ENCODE assay signal across 10 mouse cellular contexts in the genomic region with DNA sequence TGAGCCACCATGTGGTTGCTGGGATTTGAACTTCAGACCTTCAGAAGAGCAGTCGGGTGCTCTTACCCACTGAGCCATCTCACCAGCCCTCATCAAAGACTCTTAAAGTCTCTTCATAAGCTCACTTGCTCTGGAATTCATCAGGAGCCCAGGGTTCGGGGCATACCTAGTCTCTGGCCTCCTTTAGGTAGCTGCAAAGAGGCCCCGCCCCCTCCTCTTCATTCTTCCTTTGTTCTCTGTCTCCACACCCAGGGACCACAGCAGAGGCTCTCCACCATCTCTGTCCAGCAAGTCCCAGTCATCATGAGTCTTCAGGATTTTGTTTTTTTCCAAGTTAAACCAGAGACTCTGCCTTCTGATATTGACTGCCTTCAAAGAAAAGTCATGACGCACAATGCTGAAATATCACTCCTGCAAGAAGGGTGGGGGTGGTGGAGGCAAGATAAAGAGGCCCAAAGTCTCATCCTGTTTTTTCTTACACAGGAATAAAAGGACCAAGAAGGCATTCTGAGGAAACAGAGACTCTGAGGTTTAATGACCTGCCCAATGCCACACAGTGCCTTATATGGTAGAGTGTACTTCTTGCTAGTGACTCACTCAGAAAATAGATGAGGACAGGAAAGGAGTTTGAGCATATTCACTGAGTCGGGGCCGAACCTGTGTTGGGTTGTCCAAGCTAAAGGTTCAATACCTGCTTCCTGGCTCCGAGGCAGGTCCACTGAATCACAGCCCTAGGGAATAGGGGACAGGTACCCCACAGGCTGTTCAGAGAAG.
DNase-seq lines count a peak whose midpoint lies in the region; ATAC-seq and TF ChIP-seq lines count a peak whose summit lies in the region.
"Had no signal": no experiment of that assay in that cellular context is flagged by ENCODE, and none has a peak within 500 bp of the region (broad histone marks: within the 10 kb centered on the region; RNA-seq: fewer than 3 reads in every experiment).

No protein-coding gene starts in this region.

- no peak overlapping the region for H3K9ac ChIP-seq in heart, embryonic 13.5 days
- H3K9ac ChIP-seq in liver, adult 2 months (ENCODE audit: low read depth, low read length), result no peak overlapping the region
- no peak overlapping the region for H3K9ac ChIP-seq in liver, postnatal 0 days (replicated peaks)
- H3K9ac ChIP-seq: hindbrain, embryonic 13.5 days; neural tube, embryonic 15.5 days had no signal

- TF ChIP-seq CTCF in liver, adult 2 months (IDR thresholded peaks at IDR 0.05; ENCODE audit: low read depth, low read length), result no peak
- TF ChIP-seq CTCF in liver, postnatal 0 days (IDR thresholded peaks at IDR 0.05; ENCODE audit: low read depth), result no peak
- no peak for TF ChIP-seq CTCF in left cerebral cortex, adult 2 months (IDR thresholded peaks at IDR 0.05)

- no peak overlapping the region for H3K4me3 ChIP-seq in heart, embryonic 13.5 days
- no peak overlapping the region for H3K4me3 ChIP-seq in liver, adult 2 months (ENCODE audit: insufficient read depth, low read depth, low read length)
- no peak overlapping the region for H3K4me3 ChIP-seq in brown adipose tissue, adult 24 weeks (ENCODE audit: insufficient read depth, low read depth, low read length)
- no peak overlapping the region for H3K4me3 ChIP-seq in liver, postnatal 0 days (ENCODE audit: low read depth, low read length)
- no peak overlapping the region for H3K4me3 ChIP-seq in left cerebral cortex, adult 2 months
- H3K4me3 ChIP-seq: hindbrain, embryonic 13.5 days; neural tube, embryonic 15.5 days had no signal

- H3K27me3 ChIP-seq in heart, embryonic 13.5 days (replicated peaks), result no peaks in the 10 kb centered on the region
- H3K27me3 ChIP-seq in liver, adult 2 months (ENCODE audit: control insufficient read depth, insufficient read depth, low read length), result no peaks in the 10 kb centered on the region
- H3K27me3 ChIP-seq in liver, postnatal 0 days (ENCODE audit: insufficient read depth, low read length), result no peaks in the 10 kb centered on the region
- H3K27me3 ChIP-seq: hindbrain, embryonic 13.5 days; neural tube, embryonic 15.5 days had no signal

- H3K27ac ChIP-seq in heart, embryonic 13.5 days (replicated peaks), result peak overlapping the region; percentile 30; the same call in 1 of the 2 replicates
- H3K27ac ChIP-seq in liver, adult 2 months (replicated peaks; ENCODE audit: insufficient read depth, low read depth, low read length), result peak overlapping the region; percentile 80
- H3K27ac ChIP-seq in brown adipose tissue, adult 24 weeks (replicated peaks; ENCODE audit: low read depth, low read length), result peak overlapping the region; percentile 83
- H3K27ac ChIP-seq in liver, postnatal 0 days (ENCODE audit: low read depth), result peak overlapping the region; percentile 18; the same call in 1 of the 2 replicates
- H3K27ac ChIP-seq in left cerebral cortex, adult 2 months, result no peak overlapping the region
- H3K27ac ChIP-seq: hindbrain, embryonic 13.5 days; neural tube, embryonic 15.5 days had no signal

- WGBS in heart, embryonic 13.5 days, result 74% methylated on average over 7 of the region's 7 CpGs
- 75% methylated on average over 7 of the region's 7 CpGs for WGBS in liver, adult 2 months
- WGBS in liver, postnatal 0 days (ENCODE audit: insufficient replicate concordance), result 68% methylated on average over 7 of the region's 7 CpGs

- intact Hi-C loops in heart, postnatal 25 days (cut with DNase I), result no loop called here
- intact Hi-C loops in left cerebral cortex, adult 2 months (cut with DNase I), result no loop called here

- H3K9me3 ChIP-seq in heart, embryonic 13.5 days, result no peaks in the 10 kb centered on the region
- H3K9me3 ChIP-seq in liver, postnatal 0 days (ENCODE audit: low read length), result no peaks in the 10 kb centered on the region; the same call in 1 of the 2 replicates
- H3K9me3 ChIP-seq: hindbrain, embryonic 13.5 days; neural tube, embryonic 15.5 days had no signal

- H3K79me2 ChIP-seq in liver, adult 2 months (ENCODE audit: control insufficient read depth, insufficient read depth, low read length), result no peaks in the 10 kb centered on the region

- no peak for DNase-seq in heart, postnatal 25 days (ENCODE audit: low spot score)
- peak; percentile 8 for DNase-seq in liver, adult 2 months (ENCODE audit: extremely low read depth, low read depth, low spot score)
- no peak for DNase-seq in liver
- DNase-seq in liver, postnatal 0 days, result no peak
- DNase-seq in left cerebral cortex, adult 2 months (ENCODE audit: extremely low spot score in 1 of 2, low spot score in 2 of 2), result no peak

- peak; percentile 44; the same call in 1 of the 2 replicates for TF ChIP-seq EP300 in liver, postnatal 0 days (IDR thresholded peaks at IDR 0.05; ENCODE audit: low read depth)

- no peak overlapping the region for H3K4me2 ChIP-seq in heart, embryonic 13.5 days
- no peak overlapping the region for H3K4me2 ChIP-seq in liver, postnatal 0 days (ENCODE audit: low read depth, low read length)
- H3K4me2 ChIP-seq: hindbrain, embryonic 13.5 days; neural tube, embryonic 15.5 days had no signal

- H3K36me3 ChIP-seq in heart, embryonic 13.5 days, result no peaks in the 10 kb centered on the region
- H3K36me3 ChIP-seq in liver, adult 2 months (ENCODE audit: control insufficient read depth, insufficient read depth, low read length), result no peaks in the 10 kb centered on the region
- no peaks in the 10 kb centered on the region for H3K36me3 ChIP-seq in liver, postnatal 0 days (replicated peaks; ENCODE audit: insufficient read depth, low read length)
- H3K36me3 ChIP-seq: hindbrain, embryonic 13.5 days; neural tube, embryonic 15.5 days had no signal

- no peak for ATAC-seq in heart, embryonic 13.5 days (ENCODE audit: extremely low read depth, insufficient number of reproducible peaks, low FRiP score, low TSS enrichment)
- ATAC-seq in liver, postnatal 0 days, result peak; percentile 56
- ATAC-seq: forebrain, embryonic 16.5 days had no signal

- TF ChIP-seq POLR2A in liver, adult 2 months (IDR thresholded peaks at IDR 0.05; ENCODE audit: extremely low read depth, insufficient read depth, low read length), result no peak

- peaks cover 32% of the 10 kb centered on the region for H3K4me1 ChIP-seq in heart, embryonic 13.5 days
- H3K4me1 ChIP-seq in liver, adult 2 months (ENCODE audit: control insufficient read depth, insufficient read depth, low read length), result no peaks in the 10 kb centered on the region
- H3K4me1 ChIP-seq in brown adipose tissue, adult 24 weeks (ENCODE audit: control insufficient read depth, insufficient read depth, insufficient read length, low read length), result peaks cover 30% of the 10 kb centered on the region
- peaks cover 16% of the 10 kb centered on the region for H3K4me1 ChIP-seq in liver, postnatal 0 days (ENCODE audit: insufficient read depth)
